Mouse (Mus musculus) left cerebral cortex, postnatal 4 days (tissue): ENCODE data around the gene Rex1bd. TPM values are rescaled to one million over a fixed set of nuclear protein-coding genes. Genes with fewer than 3 reads are reported as not detected.
A peak's percentile ranks its signal among the peaks of the same experiment; 100 is the strongest.
"Not testable (repeated sequence)": the region's sequence is repeated elsewhere in the genome, so short reads cannot be mapped to it uniquely, and the experiment has no call there.

Source experiments
- DNase-seq: peaks from one replicate; pipeline ENCODE4 v3.0.0-alpha.2; 2022
- intact Hi-C: fragments of 180-260 bp; cut with DNase I; formaldehyde crosslinking; loops from one replicate; pipeline ENCODE4 v1.15.1; 2025
- total RNA-seq, 2 experiments: library from RNA; stranded (reverse); gene quantifications; 2 replicates each; pipeline ENCODE4 v1.2.3; 2021

Rex1bd gene
- total RNA-seq, 2 experiments from 2014 or later, result 109 to 116 TPM

GRCm38 (mm10) chr8:70529299-70529698 is 22.7 kb upstream of the Rex1bd start:
- DNase-seq, result no peak
- intact Hi-C loops, result no loop called here

GRCm38 (mm10) chr8:70528182-70528797 is 21.7 kb upstream of the Rex1bd start:
- intact Hi-C loops, result no loop called here
- no peak for DNase-seq

- peak; percentile 98 for DNase-seq
- intact Hi-C loops, result no loop called here
These were observed 21.1 kb upstream of the Rex1bd start, which contains the start of the genes Fkbp8 and Kxd1 for GRCm38 (mm10) chr8:70527512-70528181. Gene Fkbp8, plus strand, starts transcription at chr8:70527724. Gene Kxd1, minus strand, starts transcription at chr8:70527956.

GRCm38 (mm10) chr8:70527111-70527511 is 20.6 kb upstream of the Rex1bd start:
- no peak for DNase-seq
- intact Hi-C loops, result no loop called here

- intact Hi-C loops, result no loop called here
- DNase-seq, result peak; percentile 96
These were observed 16.2 kb upstream of the Rex1bd start for GRCm38 (mm10) chr8:70522592-70523403.

- intact Hi-C loops, result no loop called here
- DNase-seq, result no peak
These were observed 13.1 kb upstream of the Rex1bd start for GRCm38 (mm10) chr8:70519606-70520005.

GRCm38 (mm10) chr8:70519043-70519442 is 12.5 kb upstream of the Rex1bd start:
- no peak for DNase-seq
- intact Hi-C loops, result no loop called here

GRCm38 (mm10) chr8:70517940-70518643 is 11.5 kb upstream of the Rex1bd start:
- no peak for DNase-seq

GRCm38 (mm10) chr8:70513441-70513840 is 6.9 kb upstream of the Rex1bd start:
- no peak for DNase-seq
- intact Hi-C loops, result no loop called here

More at GRCm38 (mm10) chr8:70517940-70518643, 11.5 kb upstream of the Rex1bd start:
- intact Hi-C loops, result no loop called here

- no peak for DNase-seq
- intact Hi-C loops, result no loop called here
These were observed 5.8 kb upstream of the Rex1bd start for GRCm38 (mm10) chr8:70512253-70512903.

GRCm38 (mm10) chr8:70511770-70512169 is 5.2 kb upstream of the Rex1bd start:
- intact Hi-C loops, result no loop called here
- no peak for DNase-seq

GRCm38 (mm10) chr8:70511174-70511573 is 4.6 kb upstream of the Rex1bd start:
- DNase-seq, intact Hi-C loops: not testable (repeated sequence)

GRCm38 (mm10) chr8:70510228-70510915 is 3.8 kb upstream of the Rex1bd start, which contains the start of gene Uba52:
Gene Uba52, minus strand, starts transcription at chr8:70510801.
- intact Hi-C loops, result no loop called here
- DNase-seq, result peak; percentile 98

GRCm38 (mm10) chr8:70509281-70509952 is 2.9 kb upstream of the Rex1bd start:
- intact Hi-C loops, result no loop called here
- DNase-seq, result no peak

- DNase-seq, result no peak
- intact Hi-C loops, result no loop called here
These were observed 458 bp upstream of the Rex1bd start for GRCm38 (mm10) chr8:70507027-70507393.

GRCm38 (mm10) chr8:70505698-70506327 is 739 bp downstream of the Rex1bd start:
- no peak for DNase-seq
- intact Hi-C loops, result no loop called here

- intact Hi-C loops, result loop anchor here (5.0 kb wide), 2 partner anchors 123 to 173 kb away; no protein-coding TSS in a partner anchor
- DNase-seq, result peak; percentile 82
These were observed 1.7 kb downstream of the Rex1bd start for GRCm38 (mm10) chr8:70504851-70505250.

- intact Hi-C loops, result loop anchor here (5.0 kb wide), 2 partner anchors 122 to 172 kb away; no protein-coding TSS in a partner anchor
- DNase-seq, result peak; percentile 77
These were observed 2.2 kb downstream of the Rex1bd start for GRCm38 (mm10) chr8:70504291-70504716.
